Mouse (Mus musculus): ENCODE measurements at regions not wholly inside any gene's neighbourhood (a gene's known extent, or its start where the extent isn't known, plus 50 kb on each side); places are given as distances from the start of the nearest gene placed in this dataset.

GRCm38 (mm10) chr16:44625871-44626293 is 67.2 kb upstream of the Boc start:
- Histone ChIP-seq H3K4me3 (no peak overlapping the region), H3K27me3 (replicated peaks) (no peaks in the 10 kb centered on the region), H3K36me3 (no peaks in the 10 kb centered on the region), H3K9me3 (replicated peaks) (no peaks in the 10 kb centered on the region), H3K27ac (no peak overlapping the region), H3K4me2 (no peak overlapping the region), H3K4me1 (no peaks in the 10 kb centered on the region), H3K9ac (no peak overlapping the region)
- WGBS (ENCODE audit: insufficient replicate concordance), result 69% methylated on average over 3 of the region's 3 CpGs
- no peak for ATAC-seq

GRCm38 (mm10) chr16:44625108-44625616 is 66.5 kb upstream of the Boc start:
- Histone ChIP-seq H3K27me3 (replicated peaks) (no peaks in the 10 kb centered on the region), H3K9ac (no peak overlapping the region), H3K4me2 (no peak overlapping the region), H3K36me3 (no peaks in the 10 kb centered on the region), H3K4me1 (no peaks in the 10 kb centered on the region), H3K4me3 (no peak overlapping the region), H3K27ac (no peak overlapping the region), H3K9me3 (replicated peaks) (no peaks in the 10 kb centered on the region)
- WGBS (ENCODE audit: insufficient replicate concordance), result 67% methylated on average over 6 of the region's 6 CpGs
- ATAC-seq, result no peak

- H3K9ac ChIP-seq, result no peak overlapping the region
- H3K4me2 ChIP-seq, result no peak overlapping the region
- no peak overlapping the region for H3K4me3 ChIP-seq
- no peaks in the 10 kb centered on the region for H3K9me3 ChIP-seq (replicated peaks)
- no peak for ATAC-seq
- 66% methylated on average over 5 of the region's 5 CpGs for WGBS (ENCODE audit: insufficient replicate concordance)
- H3K4me1 ChIP-seq, result no peaks in the 10 kb centered on the region
- H3K36me3 ChIP-seq, result no peaks in the 10 kb centered on the region
- H3K27me3 ChIP-seq (replicated peaks), result no peaks in the 10 kb centered on the region
- no peak overlapping the region for H3K27ac ChIP-seq
These were observed 62.9 kb upstream of the Boc start for GRCm38 (mm10) chr16:44621573-44621972.

GRCm38 (mm10) chr16:44620536-44620935 is 61.8 kb upstream of the Boc start:
- H3K4me3 ChIP-seq, result no peak overlapping the region
- no peaks in the 10 kb centered on the region for H3K27me3 ChIP-seq (replicated peaks)
- 59% methylated on average over 2 of the region's 2 CpGs for WGBS (ENCODE audit: insufficient replicate concordance)
- H3K9me3 ChIP-seq (replicated peaks), result no peaks in the 10 kb centered on the region
- H3K9ac ChIP-seq, result no peak overlapping the region
- H3K36me3 ChIP-seq, result no peaks in the 10 kb centered on the region
- H3K27ac ChIP-seq, result no peak overlapping the region
- no peaks in the 10 kb centered on the region for H3K4me1 ChIP-seq
- ATAC-seq, result no peak
- H3K4me2 ChIP-seq, result no peak overlapping the region

- no peaks in the 10 kb centered on the region for H3K9me3 ChIP-seq (replicated peaks)
- H3K36me3 ChIP-seq, result no peaks in the 10 kb centered on the region
- no peak overlapping the region for H3K4me2 ChIP-seq
- no peaks in the 10 kb centered on the region for H3K4me1 ChIP-seq
- no peaks in the 10 kb centered on the region for H3K27me3 ChIP-seq (replicated peaks)
- 64% methylated on average over 4 of the region's 4 CpGs for WGBS (ENCODE audit: insufficient replicate concordance)
- no peak overlapping the region for H3K27ac ChIP-seq
- H3K9ac ChIP-seq, result no peak overlapping the region
- ATAC-seq, result no peak
- H3K4me3 ChIP-seq, result no peak overlapping the region
These were observed 60.9 kb upstream of the Boc start for GRCm38 (mm10) chr16:44619476-44620103.

GRCm38 (mm10) chr16:44617041-44617440 is 58.3 kb upstream of the Boc start:
- no peak overlapping the region for H3K4me3 ChIP-seq
- no peaks in the 10 kb centered on the region for H3K4me1 ChIP-seq
- no peak overlapping the region for H3K4me2 ChIP-seq
- ATAC-seq, result no peak
- WGBS (ENCODE audit: insufficient replicate concordance), result 67% methylated on average over 6 of the region's 6 CpGs
- H3K9me3 ChIP-seq (replicated peaks), result no peaks in the 10 kb centered on the region
- no peaks in the 10 kb centered on the region for H3K36me3 ChIP-seq
- H3K9ac ChIP-seq, result no peak overlapping the region
- H3K27me3 ChIP-seq (replicated peaks), result no peaks in the 10 kb centered on the region
- H3K27ac ChIP-seq, result no peak overlapping the region

GRCm38 (mm10) chr16:44616376-44616775 is 57.7 kb upstream of the Boc start:
- no peak for ATAC-seq
- Histone ChIP-seq H3K36me3 (no peaks in the 10 kb centered on the region), H3K9me3 (replicated peaks) (no peaks in the 10 kb centered on the region), H3K4me2 (no peak overlapping the region), H3K9ac (no peak overlapping the region), H3K4me3 (no peak overlapping the region), H3K4me1 (no peaks in the 10 kb centered on the region), H3K27me3 (replicated peaks) (no peaks in the 10 kb centered on the region), H3K27ac (no peak overlapping the region)
- 47% methylated on average over 5 of the region's 5 CpGs for WGBS (ENCODE audit: insufficient replicate concordance)

GRCm38 (mm10) chr16:44615878-44616206 is 57.1 kb upstream of the Boc start:
- Histone ChIP-seq H3K4me2 (no peak overlapping the region), H3K27ac (no peak overlapping the region)
- ATAC-seq, result no peak

GRCm38 (mm10) chr16:44615172-44615877 is 56.6 kb upstream of the Boc start:
- H3K9me3 ChIP-seq (replicated peaks), result no peaks in the 10 kb centered on the region
- H3K36me3 ChIP-seq, result no peaks in the 10 kb centered on the region
- ATAC-seq, result no peak
- no peaks in the 10 kb centered on the region for H3K27me3 ChIP-seq (replicated peaks)
- H3K4me2 ChIP-seq, result no peak overlapping the region
- no peaks in the 10 kb centered on the region for H3K4me1 ChIP-seq
- no peak overlapping the region for H3K9ac ChIP-seq
- H3K4me3 ChIP-seq, result no peak overlapping the region
- no peak overlapping the region for H3K27ac ChIP-seq
- WGBS (ENCODE audit: insufficient replicate concordance), result 60% methylated on average over 9 of the region's 9 CpGs

More at GRCm38 (mm10) chr16:44615878-44616206, 57.1 kb upstream of the Boc start:
- Histone ChIP-seq H3K27me3 (replicated peaks) (no peaks in the 10 kb centered on the region), H3K9ac (no peak overlapping the region), H3K36me3 (no peaks in the 10 kb centered on the region), H3K4me1 (no peaks in the 10 kb centered on the region), H3K9me3 (replicated peaks) (no peaks in the 10 kb centered on the region), H3K4me3 (no peak overlapping the region)
- WGBS (ENCODE audit: insufficient replicate concordance), result 44% methylated on average over 3 of the region's 3 CpGs

- Histone ChIP-seq H3K27me3 (replicated peaks) (no peaks in the 10 kb centered on the region), H3K4me1 (no peaks in the 10 kb centered on the region), H3K9ac (no peak overlapping the region), H3K4me2 (no peak overlapping the region), H3K4me3 (no peak overlapping the region), H3K36me3 (no peaks in the 10 kb centered on the region), H3K9me3 (replicated peaks) (no peaks in the 10 kb centered on the region), H3K27ac (no peak overlapping the region)
- WGBS (ENCODE audit: insufficient replicate concordance), result 70% methylated on average over 5 of the region's 5 CpGs
- no peak for ATAC-seq
These were observed 55.5 kb upstream of the Boc start for GRCm38 (mm10) chr16:44614235-44614634.

GRCm38 (mm10) chr16:44612676-44613075 is 54.0 kb upstream of the Boc start:
- H3K9me3 ChIP-seq (replicated peaks), result no peaks in the 10 kb centered on the region
- H3K4me2 ChIP-seq, result no peak overlapping the region
- no peak overlapping the region for H3K9ac ChIP-seq
- no peak overlapping the region for H3K27ac ChIP-seq
- H3K27me3 ChIP-seq (replicated peaks), result no peaks in the 10 kb centered on the region
- H3K36me3 ChIP-seq, result no peaks in the 10 kb centered on the region
- WGBS (ENCODE audit: insufficient replicate concordance), result 69% methylated on average over 5 of the region's 5 CpGs
- H3K4me1 ChIP-seq, result no peaks in the 10 kb centered on the region
- ATAC-seq, result no peak
- H3K4me3 ChIP-seq, result no peak overlapping the region

- 70% methylated on average over 6 of the region's 6 CpGs for WGBS (ENCODE audit: insufficient replicate concordance)
- H3K36me3 ChIP-seq, result no peaks in the 10 kb centered on the region
- H3K4me2 ChIP-seq, result no peak overlapping the region
- H3K9me3 ChIP-seq (replicated peaks), result no peaks in the 10 kb centered on the region
- no peak overlapping the region for H3K4me3 ChIP-seq
- no peaks in the 10 kb centered on the region for H3K27me3 ChIP-seq (replicated peaks)
- H3K9ac ChIP-seq, result no peak overlapping the region
- no peaks in the 10 kb centered on the region for H3K4me1 ChIP-seq
- no peak for ATAC-seq
- H3K27ac ChIP-seq, result no peak overlapping the region
These were observed 52.8 kb upstream of the Boc start for GRCm38 (mm10) chr16:44611525-44611924.

Measured in liver, embryonic 12.5 days (tissue).